Mouse (Mus musculus): ENCODE measurements around the gene Gm21788. TPM values are rescaled to one million over a fixed set of nuclear protein-coding genes. Genes with fewer than 3 reads are reported as not detected.

The Gm21788 gene
- not detected in 2 replicates for polyA plus RNA-seq (2012; rRNA removed; ENCODE audit: low replicate concordance)

DNA sequence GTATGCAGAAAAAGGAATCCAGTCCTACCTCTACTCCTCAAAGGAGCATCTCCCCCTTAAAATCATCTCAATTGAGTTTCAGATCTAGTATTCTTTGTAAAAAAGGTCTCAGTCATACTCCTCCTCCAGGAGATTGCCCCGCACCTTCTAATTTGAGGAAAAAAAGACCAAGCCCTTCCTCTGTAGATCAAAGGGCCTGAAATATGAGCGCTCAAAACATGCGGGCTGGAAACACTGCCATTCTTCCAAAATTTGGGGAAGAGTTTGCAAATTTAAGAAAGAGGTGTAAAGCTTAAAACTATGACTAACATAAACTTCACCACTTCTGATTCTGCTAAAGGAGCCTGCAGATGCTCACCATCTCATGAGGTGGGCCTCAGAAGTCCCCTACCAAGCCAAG is at the start of gene Gm21788:
Gm21788 (plus strand) TSS at position 301 of the 400 bp plus-strand sequence.

Other genes with a start within 250 kb of the Gm21788 start
- gene Gm21244, start 235.7 kb upstream of the Gm21788 start, polyA plus RNA-seq (2012; rRNA removed; ENCODE audit: low replicate concordance), result not detected in 2 replicates
- gene Gm28998, start 151.2 kb upstream of the Gm21788 start, polyA plus RNA-seq (2012; rRNA removed; ENCODE audit: low replicate concordance), result not detected in 2 replicates
- not detected in 2 replicates for gene Gm20826, start 233.5 kb downstream of the Gm21788 start, polyA plus RNA-seq (2012; rRNA removed; ENCODE audit: low replicate concordance)

Data from duodenum, adult 2 months (tissue).